Mouse (Mus musculus): Measurements from ENCODE around the gene Rpl22.

DNA sequence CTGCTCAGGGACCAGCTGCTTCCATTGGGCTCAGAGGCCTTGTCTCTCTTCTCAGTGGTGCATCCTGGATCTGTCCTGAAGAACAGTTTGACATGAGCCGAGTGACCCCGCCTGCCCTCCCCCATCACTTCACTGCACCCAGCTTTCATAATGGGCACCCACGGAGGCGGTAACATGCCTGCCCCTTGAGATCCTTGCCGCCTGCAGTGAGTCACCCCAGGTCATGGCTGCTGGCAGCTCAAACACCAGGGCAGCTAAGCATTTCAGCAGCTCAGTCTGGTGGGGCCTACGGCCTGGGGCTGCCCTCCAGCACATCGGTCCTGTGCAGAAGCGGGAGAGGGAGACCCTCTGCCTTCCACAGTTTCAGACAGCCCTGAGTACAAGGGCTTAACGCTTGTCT lies 18.0 kb upstream of the Rpl22 start:
- TF ChIP-seq GATA1 (IDR thresholded peaks at IDR 0.05; ENCODE audit: borderline replicate concordance, low read length) (no peak), FLI1 (IDR thresholded peaks at IDR 0.05; ENCODE audit: low read length) (no peak)
